Mouse (Mus musculus) NIH3T3 (cell line): ENCODE data around the gene Ddx11.

ENCODE experiments used
- DNase-seq: peaks from one replicate; pipeline ENCODE4 v3.0.0-alpha.2; 2012; ENCODE audit warnings: low read depth

Gene Ddx11

DNA sequence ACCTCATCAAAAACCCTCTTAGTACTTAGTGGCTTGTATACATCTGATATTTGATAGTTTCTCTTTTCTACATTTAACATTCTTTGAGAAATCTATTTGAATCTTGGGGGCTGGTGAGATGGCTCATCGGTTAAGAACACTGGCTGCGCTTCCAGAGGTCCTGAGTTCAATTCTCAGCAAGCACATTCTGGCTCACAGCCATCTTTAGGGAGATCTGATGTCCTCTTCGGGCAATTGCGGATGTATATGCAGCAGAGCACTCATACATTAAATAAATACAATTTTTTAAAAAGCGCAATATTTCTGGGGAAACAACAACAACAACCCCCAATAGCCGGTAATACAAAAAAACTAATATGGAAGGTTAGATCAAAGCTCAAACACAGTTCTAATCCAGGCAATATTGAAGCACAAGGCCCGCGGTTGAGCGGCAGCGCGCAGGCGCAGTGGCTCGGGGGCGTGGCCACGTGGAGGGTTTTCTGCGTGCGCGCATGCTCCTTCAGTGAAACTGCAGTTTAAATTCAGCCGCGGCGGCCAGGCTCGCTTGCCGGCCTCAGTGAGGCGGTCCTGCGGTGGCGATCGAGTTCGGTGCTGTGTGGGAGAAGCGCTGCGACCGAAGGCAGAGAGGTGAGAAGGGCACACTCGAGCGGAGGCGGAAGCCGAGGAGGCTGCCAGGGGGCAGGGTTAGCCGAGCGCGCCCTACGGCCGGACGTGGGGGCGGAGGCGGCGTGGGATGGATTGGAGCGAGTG is at the start of gene Ddx11:
TSS of gene Ddx11 (plus strand) at position 455 of the 750 bp plus-strand sequence.
- peak; percentile 97 for DNase-seq

DNA sequence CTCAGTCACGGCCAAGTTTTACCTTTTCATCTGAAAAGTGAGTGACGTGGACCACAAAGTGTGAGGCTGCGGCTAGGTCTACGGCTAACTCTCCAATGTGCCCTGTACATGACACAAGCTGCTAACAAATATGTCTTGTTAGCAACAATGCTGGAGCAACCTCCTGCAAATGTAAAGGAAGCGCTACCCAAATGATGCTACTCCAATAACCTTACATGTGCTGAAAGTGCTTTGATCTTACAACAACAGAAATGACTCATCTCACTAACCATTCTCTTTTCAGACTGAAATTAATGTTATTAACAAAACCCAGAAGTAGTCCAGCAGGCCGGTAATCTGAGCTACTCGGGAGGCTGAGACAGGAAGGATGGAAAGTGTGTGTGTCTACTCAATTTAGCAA is 49.3 kb upstream of the Ddx11 start:
- DNase-seq, result no peak

DNA sequence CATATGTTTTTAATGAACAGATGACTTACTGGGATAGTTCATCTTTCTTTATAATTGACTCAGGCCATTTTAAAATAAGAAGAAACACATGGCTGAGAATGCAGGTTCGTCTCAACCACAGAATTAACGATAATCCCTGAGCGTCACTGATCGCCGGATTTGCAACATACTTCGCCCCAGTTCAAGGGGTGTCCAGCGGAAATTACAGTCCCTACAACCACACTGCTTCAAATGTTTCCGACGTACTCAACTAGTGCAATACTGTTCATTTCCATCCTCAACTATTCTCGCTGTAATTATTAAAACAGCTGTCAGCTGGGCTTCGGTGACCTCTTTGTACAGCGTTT is 47.5 kb upstream of the Ddx11 start:
- no peak for DNase-seq

DNA sequence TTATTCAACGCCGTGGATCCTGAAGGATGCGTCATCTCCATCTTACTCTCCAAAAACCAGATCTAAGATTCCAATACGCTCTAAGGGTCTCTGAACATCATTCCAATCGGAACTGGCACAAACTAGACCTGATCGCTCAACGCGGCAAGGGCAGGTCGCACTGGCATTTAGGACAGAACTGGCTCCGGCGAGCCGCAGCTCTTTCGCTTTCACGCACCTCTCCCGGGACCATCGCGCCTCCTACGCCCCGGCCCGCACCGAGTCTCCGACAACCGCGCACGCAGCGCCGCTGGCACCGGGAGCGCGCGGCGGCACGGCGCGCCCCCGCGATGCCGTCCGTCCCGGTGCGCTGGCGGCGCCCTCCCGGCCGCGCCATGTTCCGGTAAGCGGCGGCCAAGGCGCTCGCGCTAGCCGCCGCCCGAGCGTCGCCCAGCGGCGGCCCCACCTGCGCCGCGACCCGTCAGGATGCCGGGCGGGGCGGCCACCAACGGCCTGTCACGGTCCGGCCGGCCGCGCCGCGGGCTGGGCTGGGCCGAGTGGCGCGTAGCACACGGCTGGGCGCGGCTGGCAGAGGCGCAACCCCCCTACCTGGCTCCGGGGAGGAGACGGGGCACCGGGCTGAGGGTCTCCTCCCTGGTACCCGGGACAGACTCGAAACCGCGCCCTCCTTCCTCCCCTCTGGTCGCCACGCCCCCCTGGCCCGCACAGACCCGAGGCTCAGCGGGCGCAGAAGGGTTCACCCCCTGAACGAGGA is 47.0 kb upstream of the Ddx11 start:
- peak; percentile 68 for DNase-seq

DNA sequence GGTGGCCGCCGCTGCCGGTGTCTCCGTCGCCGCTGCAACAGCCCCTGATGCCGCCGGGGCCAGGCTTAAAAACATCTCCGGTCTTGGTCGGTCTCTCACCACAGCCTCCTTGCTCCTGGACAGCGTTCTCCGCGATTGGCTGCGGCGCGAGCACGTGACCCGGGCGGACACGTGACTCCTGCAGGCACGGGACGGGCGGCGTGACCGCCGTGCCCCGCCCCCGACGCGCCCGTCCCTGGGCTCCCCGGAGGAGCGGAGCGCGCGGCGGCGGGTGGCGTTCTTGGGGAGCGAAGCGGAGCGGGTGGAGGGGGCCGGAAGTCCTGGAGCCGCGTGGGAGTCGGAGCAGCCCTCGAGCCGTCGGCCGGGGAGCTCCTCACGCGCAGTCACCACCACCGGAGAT is 46.4 kb upstream of the Ddx11 start, which contains the start of gene Ankrd12:
TSS of gene Ankrd12 (minus strand) at position 156 of the 400 bp plus-strand sequence.
- DNase-seq, result peak; percentile 97

DNA sequence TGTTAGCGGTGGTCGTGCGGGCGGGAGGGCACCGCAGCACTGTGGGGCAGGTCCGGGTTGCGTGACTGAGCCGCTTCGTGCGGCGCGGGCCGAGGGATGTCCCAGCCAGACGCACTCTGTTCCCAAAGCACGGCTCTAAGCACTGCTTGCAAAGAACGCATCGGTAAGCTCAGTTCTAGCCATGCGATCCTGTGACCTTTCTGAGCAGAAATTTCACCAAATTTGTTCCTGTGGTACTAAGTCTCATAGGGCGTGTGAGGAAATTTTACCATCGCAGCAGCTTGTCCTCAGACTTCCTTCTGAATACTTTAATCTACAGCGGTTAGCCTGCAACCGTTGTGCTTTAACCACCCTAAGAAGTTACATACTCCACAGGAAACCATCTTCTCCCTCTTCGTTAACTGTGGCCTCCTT is 45.9 kb upstream of the Ddx11 start:
- no peak for DNase-seq

DNA sequence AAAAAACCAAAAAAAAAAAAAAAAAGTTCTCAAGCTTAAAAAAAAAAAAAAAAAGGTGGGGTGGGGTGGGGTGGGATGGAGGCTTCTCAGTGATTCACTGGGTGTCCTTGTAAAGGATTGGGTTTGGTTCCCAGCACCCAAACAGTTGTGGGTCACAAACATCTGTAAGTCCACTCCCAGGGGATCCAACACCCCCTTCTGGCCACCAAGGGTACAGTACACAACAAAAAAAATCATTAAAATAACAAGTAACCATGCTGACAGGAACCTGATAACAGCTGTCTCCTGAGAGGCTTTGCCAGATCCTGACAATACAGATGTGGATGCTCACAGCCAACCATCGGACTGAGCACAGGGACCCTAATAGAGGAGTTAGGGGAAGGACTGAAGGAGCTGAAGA is 38.8 kb upstream of the Ddx11 start:
- peak; percentile 18 for DNase-seq

DNA sequence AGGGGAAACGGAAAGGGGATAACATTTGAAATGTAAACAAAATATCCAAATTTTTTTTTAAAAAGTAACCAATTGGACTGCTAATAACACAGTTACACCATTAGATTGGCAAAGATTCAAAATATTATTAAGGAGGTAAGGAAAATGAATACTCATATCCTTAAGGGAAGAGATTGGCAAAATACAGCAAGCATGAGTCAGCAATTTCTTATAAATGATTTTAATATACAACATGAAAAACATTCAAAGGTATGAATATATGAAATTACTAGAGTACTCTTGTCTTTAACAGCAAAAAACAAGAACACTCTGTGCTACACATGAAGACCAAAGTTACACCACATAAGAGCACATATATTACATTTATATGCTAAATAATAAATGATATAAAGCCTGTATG is 38.3 kb upstream of the Ddx11 start:
- DNase-seq, result no peak

DNA sequence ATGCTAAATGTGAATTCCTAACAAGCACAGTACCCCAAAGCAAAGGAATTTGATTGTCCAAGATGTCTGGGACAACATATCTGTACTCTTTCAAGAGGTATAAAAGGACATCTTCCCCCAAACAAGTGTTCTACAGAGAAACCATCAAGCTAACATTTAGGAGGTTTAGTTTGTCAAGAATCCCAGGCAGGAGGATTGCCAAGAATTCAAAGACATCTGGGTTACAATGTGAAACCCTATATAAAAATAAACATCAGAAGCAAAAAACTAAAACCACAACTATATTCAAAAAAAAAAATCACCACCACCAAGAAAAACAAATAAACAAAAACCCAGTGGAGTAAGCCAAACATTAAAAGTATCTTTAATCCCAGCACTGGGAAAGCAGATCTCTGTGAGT is 33.1 kb upstream of the Ddx11 start:
- DNase-seq, result peak; percentile 64

DNA sequence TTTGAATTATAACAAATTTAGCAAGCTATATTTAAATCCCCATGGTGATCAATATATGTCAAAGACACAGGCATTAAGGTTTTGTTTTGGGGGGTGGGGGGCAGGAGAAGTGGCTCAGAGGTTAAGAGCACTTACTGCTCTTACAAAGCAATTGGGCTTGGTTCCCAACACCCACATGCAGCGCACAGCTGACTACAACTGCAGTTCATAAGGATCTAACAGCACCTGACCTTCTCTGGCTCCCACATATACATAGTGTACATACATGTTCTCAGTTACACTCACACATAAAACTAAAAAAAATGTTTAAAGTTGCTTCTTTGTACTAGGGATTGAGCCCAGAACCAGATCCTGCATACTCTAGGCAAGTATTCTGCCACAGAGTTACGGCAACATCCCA is 31.9 kb upstream of the Ddx11 start:
- DNase-seq, result no peak

DNA sequence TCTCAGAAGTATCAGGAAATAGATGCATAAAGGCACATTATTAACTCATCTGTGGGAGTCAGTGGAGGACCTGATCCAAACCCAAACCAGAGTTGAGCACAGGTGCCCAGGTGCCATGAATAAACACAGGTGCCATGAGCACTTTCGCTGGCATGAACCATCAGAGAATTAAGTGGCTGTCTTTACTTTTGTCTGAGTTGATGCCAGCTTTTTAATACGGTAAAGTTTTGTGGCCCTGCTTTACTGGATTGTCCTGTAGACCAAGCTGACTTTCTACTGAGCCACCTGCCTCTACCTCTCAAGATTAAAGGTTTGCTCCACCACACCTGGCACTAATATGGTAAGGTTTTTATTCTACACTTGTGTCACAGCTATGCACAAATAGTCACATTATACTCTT is 31.3 kb upstream of the Ddx11 start:
- DNase-seq, result no peak

DNA sequence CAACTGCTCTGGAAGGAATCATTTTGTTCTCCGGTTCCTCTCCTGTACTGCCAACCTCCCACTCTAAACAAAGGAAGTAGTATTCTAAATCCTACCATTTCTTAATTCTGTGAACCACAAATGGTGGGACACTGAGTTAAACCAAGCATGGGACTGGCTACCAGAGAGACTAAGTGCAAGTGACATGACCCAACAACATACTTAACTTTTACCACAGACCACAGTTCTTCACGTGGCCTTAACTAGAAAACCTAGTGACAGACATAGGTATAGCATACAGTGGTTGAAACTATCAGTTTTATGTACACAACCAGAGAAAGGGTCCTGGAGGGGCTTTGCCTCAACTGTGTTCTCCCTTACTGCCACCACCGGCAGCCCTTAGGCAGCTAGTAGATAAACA is 30.7 kb upstream of the Ddx11 start:
- no peak for DNase-seq

DNA sequence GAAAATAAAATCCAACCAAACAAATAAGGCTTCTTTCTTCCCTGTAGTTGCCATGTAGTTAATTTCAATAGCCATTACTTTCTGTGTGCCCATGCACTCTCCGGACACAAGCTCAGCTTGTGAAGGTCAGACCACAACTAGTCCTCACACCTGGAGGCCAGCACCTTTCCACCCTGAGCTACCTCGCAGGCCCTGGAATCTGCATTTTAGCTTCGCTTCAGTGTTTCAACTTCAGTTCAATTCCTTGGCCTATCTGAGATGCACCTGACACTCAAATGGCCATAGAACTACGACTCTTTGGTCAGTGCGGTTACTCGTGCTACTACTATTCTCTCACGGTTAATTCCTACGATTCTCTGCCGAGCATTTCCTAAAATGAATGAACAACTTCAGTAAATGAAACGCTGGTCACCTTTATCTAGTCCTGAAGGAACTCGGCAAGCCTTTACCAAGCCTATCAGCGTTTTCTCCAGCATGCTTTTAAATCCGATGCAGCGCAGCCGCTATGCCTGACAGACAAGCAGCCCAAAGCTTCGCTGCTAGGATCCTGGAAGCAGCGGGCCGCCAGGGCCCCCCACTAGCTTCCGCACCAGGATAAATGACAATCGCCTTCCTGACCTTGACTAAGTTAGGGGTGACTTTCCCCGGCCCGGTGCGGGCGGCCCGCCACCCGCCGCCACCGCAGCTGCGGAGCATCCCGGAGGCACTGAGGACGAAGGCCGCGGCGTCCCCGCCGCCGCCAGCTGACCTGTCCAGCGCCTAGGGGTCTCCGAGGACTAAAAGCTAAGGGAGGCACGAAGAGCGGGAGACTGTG is 22.5 kb upstream of the Ddx11 start:
- no peak for DNase-seq

DNA sequence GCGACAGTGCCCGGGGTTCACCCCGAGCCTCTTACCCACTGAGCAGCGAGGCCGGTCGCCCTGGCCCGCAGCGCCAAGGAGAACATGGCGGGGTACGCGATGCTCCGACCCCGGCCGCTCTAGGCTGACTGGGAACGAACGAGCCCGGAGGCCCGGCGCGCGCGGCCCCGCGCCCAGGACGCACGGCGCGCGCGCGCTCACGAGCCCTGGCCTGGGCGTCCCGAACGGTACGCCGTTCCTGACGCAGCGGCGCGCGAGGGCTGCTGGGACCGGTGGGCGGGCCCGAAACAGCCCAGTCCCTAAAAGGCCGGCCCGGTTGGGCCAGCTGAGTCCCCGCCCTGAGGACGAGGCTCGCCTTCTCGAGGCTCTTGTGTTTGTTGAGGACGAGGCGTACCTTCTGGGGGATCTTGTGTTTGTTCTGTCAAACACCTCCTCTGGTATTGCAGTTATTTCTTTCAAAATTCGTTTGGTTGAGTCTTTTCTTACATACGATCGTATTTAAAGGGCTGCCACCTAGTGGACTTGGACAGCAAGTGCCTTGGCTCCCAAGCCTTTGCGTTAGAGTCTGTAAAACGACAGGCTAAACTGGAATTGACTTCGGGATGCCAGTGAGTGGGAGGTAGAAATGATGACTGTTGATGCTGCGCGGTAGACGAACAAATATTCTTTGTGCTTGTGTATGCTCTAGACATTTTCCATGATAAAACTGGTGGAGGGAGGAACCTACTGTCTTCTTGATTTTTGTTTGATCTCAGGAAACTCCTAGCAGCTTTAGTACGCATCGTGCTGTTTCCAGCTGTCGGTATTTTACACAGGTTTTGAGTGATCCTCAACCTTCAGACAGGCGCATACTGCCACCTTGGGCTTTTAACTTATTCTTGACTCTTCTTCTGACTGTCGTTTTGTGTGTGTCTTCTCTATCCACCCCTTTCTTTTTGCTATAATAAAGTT is 21.7 kb upstream of the Ddx11 start, which contains the start of gene Ndufv2:
TSS of gene Ndufv2 (minus strand) at position 180 of the 951 bp plus-strand sequence.
- DNase-seq, result peak; percentile 100

DNA sequence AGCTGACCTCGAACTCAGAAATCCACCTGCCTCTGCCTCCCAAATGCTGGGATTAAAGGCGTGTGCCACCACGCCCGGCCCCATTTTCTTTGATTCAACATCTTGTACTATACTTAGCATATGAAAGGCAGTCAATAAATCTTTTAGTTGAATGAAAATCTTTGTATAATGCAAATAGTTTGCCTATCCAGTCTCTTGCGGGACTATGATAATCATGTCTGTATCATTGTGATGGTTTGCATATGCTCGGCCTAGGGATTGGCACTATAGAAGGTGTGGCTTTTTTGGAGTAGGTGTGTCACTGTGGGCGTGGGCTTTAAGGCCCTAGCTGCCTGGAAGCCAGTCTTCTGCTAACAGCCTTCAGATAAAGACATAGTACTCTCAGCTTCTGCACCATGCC is 19.2 kb upstream of the Ddx11 start:
- DNase-seq, result no peak

DNA sequence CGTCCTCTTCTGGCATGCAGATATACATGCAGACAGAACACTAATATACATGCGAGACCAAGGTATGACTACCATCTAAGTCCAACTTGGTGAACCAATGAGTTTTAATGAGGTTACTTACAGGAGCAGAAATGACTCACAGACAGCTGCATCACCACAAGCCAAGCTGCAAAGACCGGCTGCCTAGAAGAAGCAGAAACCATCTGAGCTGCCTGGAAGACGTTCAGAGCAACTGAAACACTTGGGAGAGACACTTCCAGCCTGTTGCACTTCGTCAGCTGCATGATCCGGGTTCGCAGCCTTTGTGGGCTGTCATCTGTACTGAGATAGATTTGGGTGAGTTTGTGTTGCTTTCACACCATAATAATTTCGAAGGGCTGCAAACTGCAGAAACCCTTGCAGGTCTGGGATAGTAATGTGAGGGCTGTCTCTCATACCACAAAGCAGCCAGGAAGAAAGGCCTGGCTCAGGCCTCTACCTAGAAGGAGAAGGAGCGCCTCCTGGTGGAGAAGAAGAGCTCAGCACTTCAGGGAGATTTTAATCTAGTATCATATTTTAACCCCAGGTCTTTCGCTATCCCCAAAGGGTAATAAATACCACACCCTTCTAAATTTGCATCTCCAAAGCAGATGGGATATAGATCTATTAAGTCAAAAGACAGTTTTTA is 16.6 kb upstream of the Ddx11 start:
- peak; percentile 88 for DNase-seq

DNA sequence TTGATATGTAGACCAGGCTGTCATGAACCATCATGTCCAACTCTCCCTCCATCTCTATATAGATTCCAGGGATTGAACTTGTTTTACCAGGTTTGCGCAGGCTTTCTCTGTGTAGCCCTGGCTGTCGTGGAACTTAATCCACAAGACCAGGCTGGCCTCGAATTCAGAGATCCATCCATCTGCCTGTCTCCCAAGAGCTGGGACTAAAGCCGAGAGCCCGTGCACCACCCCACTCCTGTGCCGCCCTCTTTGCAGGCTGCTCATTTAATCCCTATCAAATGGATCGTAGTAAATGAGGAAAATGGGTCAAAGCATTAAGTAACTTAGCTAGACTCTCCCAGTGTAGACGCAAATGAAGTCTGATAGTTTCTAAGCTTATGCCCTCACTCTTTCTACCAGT is 15.9 kb upstream of the Ddx11 start:
- no peak for DNase-seq

DNA sequence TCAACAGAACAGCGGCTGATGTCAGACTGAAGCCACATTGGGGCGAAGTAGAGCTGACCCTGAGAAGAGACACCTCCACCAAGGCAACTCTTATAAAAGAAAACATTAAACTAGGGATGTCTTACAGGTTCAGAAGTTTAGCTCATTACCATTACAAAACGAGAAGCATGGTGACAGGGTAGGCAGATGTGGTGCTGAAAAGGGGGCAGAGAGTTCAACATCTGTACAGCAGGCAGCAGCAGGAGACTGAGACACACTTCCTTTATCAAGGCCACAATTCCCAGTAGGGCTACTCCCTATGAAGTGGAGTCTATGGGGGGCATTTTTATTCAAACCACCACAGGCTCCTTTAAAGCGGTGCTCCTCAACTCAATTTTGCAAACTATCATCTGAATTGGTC is 15.1 kb upstream of the Ddx11 start:
- no peak for DNase-seq

DNA sequence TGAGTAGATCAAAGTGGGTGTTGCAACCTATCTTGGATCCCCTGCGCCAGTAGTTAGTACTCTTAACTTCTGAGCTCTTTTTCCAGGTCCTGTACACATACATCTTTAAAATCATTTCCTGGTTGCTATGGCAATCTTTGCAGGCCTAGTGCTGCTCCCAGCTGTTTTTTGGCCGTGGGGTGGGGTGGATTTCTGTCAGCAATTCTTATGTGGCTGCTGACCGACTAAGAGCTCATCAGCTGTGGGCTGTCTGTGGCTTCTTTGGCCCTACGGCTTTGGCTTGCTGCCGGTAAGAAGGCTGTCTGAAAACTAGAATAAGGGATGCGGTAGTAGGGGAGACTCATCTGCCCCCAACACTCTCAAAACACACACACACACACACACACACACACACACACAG is 12.6 kb upstream of the Ddx11 start:
- peak; percentile 60 for DNase-seq

DNA sequence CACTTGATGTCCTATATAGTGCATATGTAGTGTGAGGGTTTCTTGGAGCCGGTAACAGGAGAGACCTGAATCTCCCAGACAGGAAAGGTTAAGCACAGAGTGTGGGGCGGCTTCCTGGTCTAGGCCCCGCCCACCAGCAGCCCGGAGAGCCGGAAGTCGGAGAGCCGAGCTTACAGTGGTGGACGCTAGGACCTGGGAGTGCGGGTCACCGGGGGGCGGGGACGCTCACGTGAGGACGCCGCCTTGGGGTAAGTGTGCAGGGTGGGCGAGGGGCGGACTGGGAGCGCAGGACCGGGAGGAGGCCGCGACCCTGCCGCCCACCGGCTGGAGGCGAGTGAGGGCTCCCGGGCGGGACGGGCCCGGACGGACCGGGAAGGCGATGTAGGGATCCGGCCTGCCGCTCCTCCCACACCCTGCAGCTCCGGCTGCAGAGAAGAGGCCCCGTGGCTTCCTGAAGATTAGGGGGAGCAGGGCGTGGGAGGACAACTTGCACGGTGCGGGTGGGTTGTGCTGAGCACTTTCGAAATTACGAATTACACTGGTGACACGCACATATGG is 11.8 kb upstream of the Ddx11 start, which contains the start of gene Washc1:
TSS of gene Washc1 (plus strand) at position 144 of the 558 bp plus-strand sequence.
- peak; percentile 93 for DNase-seq

DNA sequence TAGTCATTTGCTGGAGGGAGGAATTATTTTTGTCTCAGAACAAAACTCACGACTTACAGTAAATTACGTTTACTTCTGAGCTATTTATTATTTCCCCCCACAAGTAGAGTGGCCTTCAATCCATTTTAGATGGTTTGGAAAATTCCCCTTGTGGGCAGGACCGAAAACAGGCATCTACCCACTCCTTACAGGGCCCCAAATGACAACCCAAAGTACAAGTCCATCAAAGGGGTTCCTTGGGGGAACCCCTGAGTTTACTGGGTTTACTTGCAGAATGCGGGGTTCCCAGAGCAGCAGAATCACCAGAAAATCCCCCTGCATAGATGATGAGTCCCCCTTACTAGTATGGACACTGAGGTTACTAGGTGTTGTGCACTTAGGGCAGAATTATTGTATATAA is 11.2 kb upstream of the Ddx11 start:
- DNase-seq, result no peak
